Mouse (Mus musculus) ES-E14 (cell line): ENCODE measurements around the gene Trp53tg5. TPM values are rescaled to one million over a fixed set of nuclear protein-coding genes. Genes with fewer than 3 reads are reported as not detected.

Source experiments
- DNase-seq: peaks from one replicate; pipeline ENCODE4 v3.0.0-alpha.2; 2013; ENCODE audit warnings: low read depth, low spot score
- H3K27ac ChIP-seq: 2 replicates; pipeline ENCODE4 v1.5.1; 2012; ENCODE audit warnings: low read depth, mild to moderate bottlenecking, low read length, moderate library complexity, mixed read lengths; ENCODE audit not compliant: poor library complexity, insufficient read depth, severe bottlenecking
- H3K36me3 ChIP-seq: 2 replicates; pipeline ENCODE4 v1.6.1; 2012; ENCODE audit warnings: mild to moderate bottlenecking, low read length, moderate library complexity, mixed read lengths; ENCODE audit not compliant: control insufficient read depth, poor library complexity, insufficient read depth, severe bottlenecking
- H3K4me1 ChIP-seq, 2 experiments: fragments of 150-350 bp in 1 of 2; sonication (generic) in 1 of 2; 2 replicates each; pipeline ENCODE4 v1.6.1; 2012; ENCODE audit warnings: low read length in 2 of 2, mild to moderate bottlenecking in 1 of 2, mixed read lengths in 1 of 2; ENCODE audit not compliant: control insufficient read depth in 2 of 2, insufficient read depth in 2 of 2, poor library complexity in 1 of 2
- H3K4me3 ChIP-seq, 2 experiments: fragments of 150-350 bp in 1 of 2; sonication (generic) in 1 of 2; 2 replicates each; pipeline ENCODE4 v1.5.1; 2012; ENCODE audit warnings: low read length in 2 of 2, low read depth in 1 of 2, mild to moderate bottlenecking in 1 of 2, mixed read lengths in 1 of 2; ENCODE audit not compliant: insufficient read depth in 1 of 2, poor library complexity in 1 of 2, severe bottlenecking in 1 of 2
- H3K9ac ChIP-seq: 2 replicates; pipeline ENCODE4 v1.6.1; 2012; ENCODE audit warnings: low read depth, mild to moderate bottlenecking, low read length, mixed read lengths; ENCODE audit not compliant: poor library complexity, insufficient read depth, severe bottlenecking
- H3K9me3 ChIP-seq: fragments of 150-350 bp; sonication (generic); 2 replicates; pipeline ENCODE4 v1.6.1; 2012; ENCODE audit warnings: low read depth, mild to moderate bottlenecking, low read length; ENCODE audit not compliant: control insufficient read depth, insufficient read depth
- CHD2 ChIP-seq: IDR thresholded peaks from 2 replicates; pipeline ENCODE4 v1.6.1; 2014; ENCODE audit warnings: mild to moderate bottlenecking, low read depth, low read length, inconsistent platforms
- HCFC1 ChIP-seq: IDR thresholded peaks from 2 replicates; pipeline ENCODE4 v1.6.1; 2012; ENCODE audit warnings: low read length, inconsistent platforms, borderline replicate concordance; ENCODE audit not compliant: insufficient read depth
- MAFK ChIP-seq: IDR thresholded peaks from 2 replicates; pipeline ENCODE4 v1.6.1; 2014; ENCODE audit warnings: mild to moderate bottlenecking, low read depth, low read length, inconsistent platforms; ENCODE audit not compliant: insufficient read depth
- ZC3H11A ChIP-seq: IDR thresholded peaks from 2 replicates; pipeline ENCODE4 v1.6.1; 2012; ENCODE audit warnings: low read depth, mild to moderate bottlenecking, inconsistent platforms, low read length, borderline replicate concordance
- ZNF384 ChIP-seq: IDR thresholded peaks from 2 replicates; pipeline ENCODE4 v1.6.1; 2012; ENCODE audit warnings: low read depth, low read length, inconsistent platforms
- in situ Hi-C, 2 experiments: fragments of 600-800 bp; cut with MboI; formaldehyde crosslinking; loops; one replicate each; pipeline ENCODE4 v1.15.1; 2025; ENCODE audit warnings: low sequenced_read_pairs in 2 of 2, inconsistent platforms in 1 of 2; ENCODE audit not compliant: unreplicated experiment in 2 of 2
- total RNA-seq: library from RNA; depleted of rRNA; stranded (reverse); fragments of 300-350 nt; gene quantifications from 2 replicates; pipeline ENCODE4 v1.2.3, GENCODE M21; 2012

Gene Trp53tg5
- total RNA-seq, 1 experiment = 0.22 TPM

DNA sequence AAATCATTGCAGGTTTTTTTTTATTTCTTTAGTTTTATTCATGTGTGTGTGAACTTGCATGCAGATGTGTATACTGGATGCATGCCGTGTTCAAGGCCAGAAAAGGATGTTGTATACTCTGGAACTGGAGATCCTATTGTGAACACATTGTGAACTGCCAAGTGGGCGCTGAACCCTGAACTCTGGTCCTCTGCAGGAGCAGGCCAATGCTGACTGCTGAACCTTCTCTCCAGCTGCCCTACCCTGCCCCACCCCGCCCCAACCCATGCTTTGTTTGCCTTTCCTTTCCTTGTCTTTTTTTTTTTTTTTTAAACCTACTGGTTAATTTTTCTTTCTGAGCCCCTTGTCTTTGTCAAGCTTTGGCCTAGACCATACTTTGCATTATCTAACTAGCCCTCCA lies 41.4 kb upstream of the Trp53tg5 start:
- no peak for DNase-seq
- H3K36me3 ChIP-seq = no peaks in the 10 kb centered on the region
- no peak overlapping the region for H3K27ac ChIP-seq
- no peak for TF ChIP-seq HCFC1
- no peak for TF ChIP-seq MAFK
- TF ChIP-seq ZC3H11A = no peak
- TF ChIP-seq CHD2 = no peak
- no peak for TF ChIP-seq ZNF384
- H3K4me1 ChIP-seq = peaks cover 0 to 14% of the 10 kb centered on the region in 2 experiments; a peak in 1 of 4 replicates
- in situ Hi-C loops = no loop called here
- no peak overlapping the region for H3K9ac ChIP-seq
- no peaks in the 10 kb centered on the region for H3K9me3 ChIP-seq
- H3K4me3 ChIP-seq = no peak overlapping the region

DNA sequence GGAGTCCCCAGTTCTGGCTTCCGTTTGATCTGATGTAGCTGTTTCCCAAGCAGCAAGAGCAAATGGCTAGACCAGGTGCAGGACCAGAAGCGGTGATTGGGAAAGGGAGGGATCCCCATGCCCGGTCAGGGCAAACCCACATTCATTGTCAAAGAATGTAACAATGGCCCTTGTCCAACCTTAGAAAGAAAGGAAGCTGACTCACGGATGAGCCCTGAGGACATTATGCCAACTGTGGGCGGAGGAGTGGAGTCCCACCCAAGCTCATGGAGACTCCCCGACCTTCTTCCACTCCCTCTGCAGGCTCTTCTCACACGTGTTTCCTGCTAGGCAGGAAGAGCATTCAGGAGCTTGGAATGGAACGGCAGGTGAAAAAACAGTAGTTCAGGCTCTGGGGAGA lies 39.9 kb upstream of the Trp53tg5 start:
- in situ Hi-C loops = no loop called here
- H3K4me3 ChIP-seq = no peak overlapping the region
- no peak for DNase-seq
- TF ChIP-seq MAFK (no peak), ZC3H11A (no peak), HCFC1 (no peak), CHD2 (no peak), ZNF384 (no peak)
- peaks cover 0 to 18% of the 10 kb centered on the region in 2 experiments; a peak in 1 of 4 replicates for H3K4me1 ChIP-seq
- peaks cover 5% of the 10 kb centered on the region for H3K36me3 ChIP-seq
- no peaks in the 10 kb centered on the region for H3K9me3 ChIP-seq
- no peak overlapping the region for H3K9ac ChIP-seq
- no peak overlapping the region for H3K27ac ChIP-seq

DNA sequence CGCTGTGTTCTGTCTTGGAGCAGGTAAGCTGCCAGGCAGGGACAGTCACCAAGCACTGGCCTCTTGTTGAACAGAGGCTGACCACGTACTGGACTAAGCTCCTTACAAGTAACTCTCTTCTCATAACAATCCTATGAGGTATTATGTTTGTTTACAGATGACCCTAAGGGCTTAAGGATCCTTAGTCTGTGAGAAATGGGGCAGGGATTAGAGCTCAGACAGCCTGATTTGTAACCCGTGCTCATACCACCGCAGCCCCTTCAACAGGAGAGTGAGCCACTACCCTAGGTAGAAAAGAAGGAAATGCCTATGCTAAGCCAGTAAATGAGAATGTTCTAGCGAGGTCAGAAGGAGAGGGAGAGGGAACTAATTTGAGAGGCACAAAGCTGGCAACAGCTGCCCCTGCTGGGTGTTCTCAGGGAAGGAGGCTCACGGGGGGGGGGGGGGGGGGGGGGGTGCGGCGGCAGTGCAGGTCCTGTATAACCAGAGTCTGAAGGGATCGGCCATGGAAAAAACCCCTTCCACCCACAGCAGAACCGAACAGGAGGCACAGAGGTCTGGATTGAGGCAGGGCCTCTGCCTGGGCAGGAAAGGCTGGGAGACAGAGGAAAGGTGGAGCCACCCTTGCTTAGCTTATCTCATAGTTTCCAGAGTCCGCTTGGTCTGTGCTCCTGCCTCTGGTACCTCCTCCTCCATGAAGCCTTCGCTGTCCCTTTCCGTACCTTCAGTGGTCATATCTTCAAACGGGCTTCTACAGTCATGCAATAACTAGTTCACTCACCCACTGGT lies 38.8 kb upstream of the Trp53tg5 start:
- in situ Hi-C loops = no loop called here
- Histone ChIP-seq H3K4me1 (peaks cover 0 to 23% of the 10 kb centered on the region in 2 experiments; a peak in 2 of 4 replicates), H3K27ac (no peak overlapping the region), H3K9me3 (no peaks in the 10 kb centered on the region), H3K4me3 (no peak overlapping the region), H3K36me3 (peaks cover 5% of the 10 kb centered on the region), H3K9ac (no peak overlapping the region)
- TF ChIP-seq MAFK (no peak), HCFC1 (no peak), ZNF384 (no peak), CHD2 (no peak), ZC3H11A (no peak)
- no peak for DNase-seq

DNA sequence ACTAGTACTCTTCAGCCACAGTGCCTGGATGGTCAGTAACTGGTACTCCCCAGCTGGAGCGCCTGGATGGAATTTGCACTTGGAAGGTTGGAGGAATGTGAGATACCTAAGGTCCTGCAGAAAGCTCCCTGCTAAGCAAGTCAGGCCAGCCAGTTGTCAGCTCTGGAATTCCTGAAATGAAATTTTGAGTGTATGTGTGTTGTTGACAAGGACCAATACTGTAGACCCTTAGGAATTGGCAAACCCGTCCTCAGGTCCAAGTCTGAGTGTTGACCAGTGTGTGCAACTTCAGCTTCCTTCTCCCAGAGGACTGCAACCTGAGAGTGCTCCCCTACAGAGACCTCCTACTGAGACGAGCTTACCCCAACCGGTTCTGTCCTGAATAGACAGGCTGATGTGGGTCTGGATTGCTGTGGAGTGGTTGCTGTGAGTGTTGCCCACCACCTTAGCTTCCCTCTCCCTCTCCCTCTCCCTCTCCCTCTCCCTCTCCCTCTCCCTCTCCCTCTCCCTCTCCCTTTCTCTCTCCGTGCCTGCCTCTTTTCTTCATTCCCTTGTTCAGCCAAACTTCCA lies 37.2 kb upstream of the Trp53tg5 start:
- H3K27ac ChIP-seq = no peak overlapping the region; the same call in 1 of the 2 replicates
- TF ChIP-seq ZC3H11A = no peak
- TF ChIP-seq CHD2 = no peak
- no peak for TF ChIP-seq ZNF384
- TF ChIP-seq HCFC1 = no peak
- no peak for TF ChIP-seq MAFK
- no peak overlapping the region for H3K4me3 ChIP-seq
- no peaks in the 10 kb centered on the region for H3K9me3 ChIP-seq
- no peak for DNase-seq
- in situ Hi-C loops = no loop called here
- H3K36me3 ChIP-seq = peaks cover 5% of the 10 kb centered on the region
- H3K4me1 ChIP-seq = peaks cover 3 to 29% of the 10 kb centered on the region in 2 experiments; a peak in 3 of 4 replicates
- H3K9ac ChIP-seq = no peak overlapping the region

DNA sequence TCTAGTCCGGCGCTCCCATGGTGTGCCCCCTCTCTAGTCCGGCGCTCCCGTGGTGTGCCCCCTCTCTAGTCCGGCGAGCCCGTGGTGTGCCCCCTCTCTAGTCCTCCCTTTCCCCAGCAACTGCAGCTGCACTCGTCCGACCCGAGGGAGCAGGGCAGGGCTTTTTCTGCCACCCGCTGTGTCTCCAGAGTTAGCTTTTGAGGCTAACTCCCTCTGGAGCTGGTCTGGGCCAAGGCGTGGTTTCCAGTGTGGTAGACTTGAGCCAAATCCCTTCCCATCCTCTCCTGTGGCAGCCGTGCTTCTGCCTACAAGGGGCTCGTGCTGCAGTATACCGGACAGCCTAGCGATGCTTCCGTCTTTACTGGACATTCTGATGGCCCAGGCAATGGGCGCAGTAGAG lies 34.3 kb upstream of the Trp53tg5 start:
- TF ChIP-seq CHD2 = no peak
- TF ChIP-seq MAFK = no peak
- TF ChIP-seq ZC3H11A = no peak
- no peak for TF ChIP-seq HCFC1
- Histone ChIP-seq H3K36me3 (peaks cover 8% of the 10 kb centered on the region), H3K4me3 (peak overlapping the region in 1 of 2 experiments; percentile 22; a peak in 1 of 4 replicates), H3K4me1 (peaks cover 3 to 23% of the 10 kb centered on the region in 2 experiments; a peak in 3 of 4 replicates), H3K9ac (no peak overlapping the region), H3K9me3 (no peaks in the 10 kb centered on the region), H3K27ac (no peak overlapping the region; the same call in 1 of the 2 replicates)
- DNase-seq = no peak
- in situ Hi-C loops = no loop called here
